Mouse (Mus musculus): Measurements from ENCODE around the gene Iqcn.
A peak's percentile ranks its signal among the peaks of the same experiment; 100 is the strongest.

Iqcn gene

DNA sequence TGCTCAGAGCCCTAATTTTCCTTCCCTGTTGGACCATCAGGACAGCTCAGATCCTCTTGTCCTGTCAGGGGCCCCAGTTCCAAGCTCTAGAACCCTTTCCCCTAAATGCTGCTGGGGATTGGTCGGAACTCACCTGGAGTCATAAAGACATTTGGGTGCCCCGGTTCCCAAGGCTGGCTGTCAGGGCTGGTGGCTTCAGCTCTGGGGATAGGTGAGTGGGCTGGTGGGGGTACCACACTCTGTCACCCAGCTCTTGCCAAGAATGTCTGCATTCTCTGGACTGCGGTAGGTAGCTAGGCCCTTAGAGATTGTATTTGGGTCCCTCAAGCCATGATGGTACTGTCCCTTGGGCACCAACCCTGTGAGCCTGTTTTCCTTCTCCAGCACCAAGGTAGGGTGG lies at the start of gene Iqcn:
Iqcn (plus strand) TSS at position 171 of the 400 bp plus-strand sequence.
- DNase-seq (ENCODE audit: low spot score), result no peak

- no peak for DNase-seq (ENCODE audit: low spot score)
These were observed 49.1 kb upstream of the Iqcn start for GRCm38 (mm10) chr8:70654121-70654520.

DNA sequence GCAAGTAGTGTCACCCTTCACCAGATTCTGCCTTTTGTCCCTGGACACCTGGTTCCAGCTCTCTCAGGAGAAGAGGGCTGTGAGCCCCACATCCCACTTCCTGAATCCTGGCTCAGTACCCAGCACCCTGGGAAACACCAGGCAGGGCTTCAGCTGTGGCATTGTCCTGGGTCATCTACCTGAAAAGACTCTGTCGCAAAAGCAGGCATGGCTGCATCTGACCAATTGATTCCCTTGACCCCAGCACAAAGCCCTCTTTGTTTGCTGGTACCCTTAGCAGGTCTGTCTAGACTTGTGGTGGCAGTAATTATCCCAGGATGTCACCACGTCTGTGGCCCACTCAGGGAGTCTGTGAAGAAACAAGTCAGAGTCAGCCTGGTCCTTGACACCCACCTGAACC lies 47.8 kb upstream of the Iqcn start:
- no peak for DNase-seq (ENCODE audit: low spot score)

- DNase-seq (ENCODE audit: low spot score), result no peak
These were observed 47.0 kb upstream of the Iqcn start for GRCm38 (mm10) chr8:70656193-70656790.

DNA sequence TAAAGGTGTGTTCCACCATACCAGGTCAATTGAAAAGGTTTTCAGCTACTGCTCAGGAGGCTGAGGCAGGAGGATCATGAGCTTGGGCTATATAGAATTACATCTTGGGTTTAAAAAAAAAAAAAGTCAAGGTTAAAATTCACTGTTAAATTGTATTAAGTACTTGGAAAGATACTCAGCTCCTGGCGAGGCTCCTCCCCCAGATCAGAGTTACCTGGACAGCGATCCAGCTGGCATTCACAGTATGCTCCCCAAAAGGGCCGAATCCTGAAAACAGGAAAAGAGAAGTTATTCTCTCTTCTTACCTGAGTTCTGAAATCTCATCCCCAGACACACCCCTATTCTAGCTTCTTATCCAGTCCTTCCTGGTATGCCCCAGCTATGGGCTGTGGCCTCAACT lies 46.0 kb upstream of the Iqcn start:
- no peak for DNase-seq (ENCODE audit: low spot score)

DNA sequence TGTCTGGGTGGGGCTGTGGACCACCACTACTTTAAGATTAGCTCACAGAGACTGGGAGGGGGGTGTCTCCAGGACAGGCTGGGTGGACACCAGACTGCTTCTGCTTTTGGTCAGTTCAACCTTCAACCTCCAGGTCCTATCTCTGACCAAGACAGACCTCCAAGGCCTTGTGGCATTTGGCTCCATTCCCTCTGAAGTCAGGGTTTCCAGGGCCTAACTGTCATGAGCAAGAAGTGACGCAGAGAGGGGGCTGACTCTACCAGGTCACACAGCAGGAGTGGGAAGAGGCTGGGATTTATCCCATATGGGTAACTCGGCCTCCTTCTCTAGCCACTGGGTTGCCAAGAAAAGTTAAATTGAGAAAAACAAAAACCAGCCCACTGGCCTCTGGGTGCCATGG lies 45.5 kb upstream of the Iqcn start:
- no peak for DNase-seq (ENCODE audit: low spot score)

DNA sequence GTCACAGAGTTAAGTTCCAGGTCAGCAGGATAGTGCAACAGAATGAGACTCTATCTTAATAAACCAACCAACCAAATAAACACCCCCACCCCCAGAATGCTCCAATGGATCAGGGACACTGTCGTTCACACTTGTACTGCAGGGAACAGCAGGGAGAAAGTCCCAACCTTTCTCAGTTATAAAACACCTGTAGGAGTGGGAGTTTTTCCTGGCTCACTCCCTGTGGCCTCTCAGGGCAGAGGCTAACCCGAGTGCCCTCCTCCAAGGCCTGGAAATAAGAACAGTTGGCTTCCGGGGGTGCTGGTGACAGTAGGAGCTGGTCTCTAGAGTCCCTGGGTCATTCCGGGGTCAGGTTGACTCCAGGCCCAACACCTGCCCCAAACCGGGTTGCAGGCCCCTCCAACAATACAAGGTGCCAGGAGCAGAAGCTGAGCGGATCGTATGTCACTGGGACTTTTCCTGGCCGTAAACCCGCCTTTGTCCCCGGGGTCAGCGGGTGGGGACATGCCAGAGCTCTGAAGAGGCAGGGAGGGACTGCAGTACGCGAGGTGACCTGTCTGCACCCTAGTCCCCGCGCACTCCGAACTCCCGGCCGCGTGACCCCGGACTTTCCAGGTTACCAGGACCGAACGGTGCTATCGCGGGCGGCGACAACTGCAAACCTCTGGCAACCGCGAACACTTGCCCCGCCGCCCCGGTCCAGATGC lies 44.2 kb upstream of the Iqcn start:
- DNase-seq (ENCODE audit: low spot score), result no peak

DNA sequence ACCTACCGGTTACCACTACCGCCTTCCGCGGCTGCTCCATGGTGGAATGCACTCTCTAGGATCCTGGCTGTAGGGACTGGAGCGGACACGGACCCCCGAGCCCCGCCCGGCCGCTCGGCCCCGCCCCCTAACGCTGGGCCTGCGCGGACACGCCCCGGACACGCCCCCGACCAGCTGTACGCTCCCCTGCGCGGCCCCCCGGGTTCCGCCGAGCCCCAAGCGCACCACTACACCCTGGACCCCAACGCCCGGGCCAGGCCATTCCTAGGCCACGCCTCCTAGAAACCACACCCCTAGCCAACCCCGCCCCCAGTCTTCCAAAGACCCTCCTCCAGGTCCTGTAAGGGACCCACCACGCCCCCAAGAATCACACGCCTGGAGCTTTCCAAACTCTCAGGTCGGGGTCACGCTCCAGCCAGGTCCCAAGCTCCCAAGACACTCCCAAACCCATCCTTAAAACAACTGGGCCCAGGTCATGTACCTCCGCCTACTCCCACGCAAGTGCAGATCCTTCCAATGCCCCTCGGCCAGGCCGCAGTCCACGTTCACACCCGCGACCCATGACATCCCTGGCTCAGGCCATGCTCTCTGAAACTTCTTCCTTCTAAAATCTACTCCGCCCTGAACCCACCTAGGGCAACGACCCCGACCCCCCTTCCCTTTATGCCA lies 43.5 kb upstream of the Iqcn start:
- DNase-seq (ENCODE audit: low spot score), result peak; percentile 92

- DNase-seq (ENCODE audit: low spot score), result no peak
These were observed 43.0 kb upstream of the Iqcn start, which contains the start of gene Pgpep1 for GRCm38 (mm10) chr8:70660273-70660725. Gene Pgpep1 (minus strand): TSS chr8:70660388.

DNA sequence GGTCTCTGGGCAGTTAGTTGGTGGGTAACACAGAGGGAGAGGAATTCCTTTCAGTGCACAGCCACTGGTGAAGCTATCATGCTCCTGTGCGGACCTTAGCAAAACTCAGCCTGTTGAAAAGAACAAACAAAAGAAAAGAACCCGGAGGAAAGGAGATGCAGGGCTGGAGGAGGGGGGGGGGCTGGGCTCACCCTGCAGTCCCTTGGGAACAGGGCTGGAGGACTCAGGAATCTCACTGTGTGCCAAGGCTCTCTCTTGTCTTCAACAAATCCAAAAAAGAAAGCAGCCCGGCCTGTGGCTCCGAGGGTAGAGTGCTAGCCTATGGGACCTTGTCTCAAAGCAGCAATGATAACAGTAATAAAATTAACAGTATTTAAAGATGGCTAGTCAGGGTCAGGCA lies 39.6 kb upstream of the Iqcn start:
- DNase-seq (ENCODE audit: low spot score), result no peak

DNA sequence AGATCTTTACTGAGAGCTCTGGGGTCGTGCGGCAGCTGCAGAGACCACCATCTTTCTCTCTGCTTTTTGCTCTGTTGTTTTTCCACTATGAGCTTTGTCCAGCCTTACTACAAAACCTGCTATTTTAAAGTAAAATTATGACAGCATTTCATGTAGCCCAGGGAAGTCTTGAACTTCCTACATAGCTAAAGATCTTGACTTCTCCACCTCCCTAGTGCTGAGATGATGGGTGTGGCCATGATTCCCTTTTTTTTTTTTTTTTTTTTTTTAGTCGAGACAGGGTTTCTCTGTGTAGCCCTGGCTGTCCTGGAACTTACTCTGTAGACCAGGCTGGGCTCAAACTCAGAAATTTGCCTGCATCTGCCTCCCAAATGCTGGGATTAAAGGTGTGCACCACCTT lies 38.6 kb upstream of the Iqcn start:
- DNase-seq (ENCODE audit: low spot score), result no peak

DNA sequence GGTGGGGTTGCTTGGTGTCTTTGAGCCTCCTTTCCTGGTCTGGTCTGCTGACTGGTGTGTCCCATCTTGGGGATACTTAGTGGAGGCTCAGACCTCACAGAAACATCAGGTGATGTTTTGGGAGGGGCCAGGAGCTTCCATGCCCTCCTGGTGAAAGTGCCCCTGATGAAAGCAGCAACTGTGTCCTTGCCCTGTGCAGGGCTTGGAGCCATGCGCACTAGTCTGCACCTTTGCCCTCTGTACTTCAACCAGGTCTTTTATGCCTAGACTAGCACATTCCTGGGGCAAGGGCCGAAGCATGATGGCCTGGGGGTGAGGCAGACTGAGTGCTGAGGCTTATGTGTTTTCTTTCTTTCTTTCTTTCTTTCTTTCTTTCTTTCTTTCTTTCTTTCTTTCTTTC lies 37.7 kb upstream of the Iqcn start:
- DNase-seq (ENCODE audit: low spot score), result no peak

- DNase-seq (ENCODE audit: low spot score), result no peak
These were observed 36.2 kb upstream of the Iqcn start for GRCm38 (mm10) chr8:70667071-70667470.

GRCm38 (mm10) chr8:70671615-70672324 lies 31.5 kb upstream of the Iqcn start:
- no peak for DNase-seq (ENCODE audit: low spot score)

DNA sequence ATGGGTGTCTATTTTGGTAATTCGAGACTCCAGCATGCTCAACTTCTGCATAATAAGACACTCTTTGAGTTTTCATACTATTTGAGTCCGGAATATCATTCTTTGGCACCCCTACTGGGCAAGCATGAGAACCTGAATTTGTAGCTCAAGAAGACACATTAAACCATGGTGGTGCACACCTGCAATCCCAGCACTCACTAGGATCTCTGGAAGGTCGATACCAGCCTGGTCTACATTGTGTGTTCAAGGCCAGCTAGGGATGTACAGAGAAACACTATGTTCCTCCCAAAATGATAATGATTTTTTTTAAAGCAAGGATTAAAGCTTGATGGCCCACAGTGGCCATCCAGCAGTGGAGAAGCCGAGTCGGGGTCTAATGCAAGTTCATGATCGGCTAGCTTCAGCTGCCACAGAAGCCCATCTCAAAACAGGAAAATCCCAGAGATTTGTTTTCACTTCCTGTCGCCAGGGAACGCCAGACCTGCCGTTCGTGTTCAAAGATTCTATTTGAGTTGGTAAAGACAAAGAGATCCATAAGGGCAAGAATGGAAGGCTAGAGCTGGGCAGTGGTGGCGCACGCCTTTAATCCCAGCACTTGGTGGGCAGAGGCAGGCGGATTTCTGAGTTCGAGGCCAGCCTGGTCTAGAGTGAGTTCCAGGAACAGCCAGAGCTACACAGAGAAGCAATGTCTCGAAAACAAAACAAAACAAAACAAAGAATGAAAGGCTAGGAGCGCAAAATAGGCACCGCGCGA lies 30.8 kb upstream of the Iqcn start:
- no peak for DNase-seq (ENCODE audit: low spot score)

- DNase-seq (ENCODE audit: low spot score), result peak; percentile 95
These were observed 30.0 kb upstream of the Iqcn start, which contains the start of gene Lsm4 for GRCm38 (mm10) chr8:70673079-70673856. Gene Lsm4 (plus strand): TSS chr8:70673248.

- DNase-seq (ENCODE audit: low spot score), result no peak
These were observed 29.1 kb upstream of the Iqcn start for GRCm38 (mm10) chr8:70674109-70674508.

GRCm38 (mm10) chr8:70674716-70675115 lies 28.5 kb upstream of the Iqcn start:
- DNase-seq (ENCODE audit: low spot score), result no peak

GRCm38 (mm10) chr8:70675336-70675735 lies 27.9 kb upstream of the Iqcn start:
- no peak for DNase-seq (ENCODE audit: low spot score)

- no peak for DNase-seq (ENCODE audit: low spot score)
These were observed 25.7 kb upstream of the Iqcn start for GRCm38 (mm10) chr8:70677451-70678080.

DNA sequence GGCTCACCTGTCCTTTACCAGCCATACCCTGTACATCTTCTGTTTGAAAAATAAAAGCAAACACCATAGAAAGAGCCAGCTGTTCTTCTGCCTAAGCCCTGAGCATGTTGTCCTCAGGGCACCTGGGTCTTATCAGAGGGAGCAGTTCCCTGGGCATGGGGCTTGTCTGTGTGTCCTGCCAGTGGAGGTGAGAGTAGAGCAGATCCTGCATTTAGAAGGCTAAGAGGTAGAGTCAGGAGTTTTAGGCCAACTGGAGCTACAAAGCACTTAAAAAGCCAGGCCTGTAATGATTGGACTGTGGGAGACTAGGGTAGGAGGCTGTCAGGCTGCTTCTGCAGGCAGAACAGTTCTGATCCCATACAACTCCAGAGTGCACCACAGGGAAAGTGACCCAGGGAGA lies 24.6 kb upstream of the Iqcn start:
- DNase-seq (ENCODE audit: low spot score), result no peak
